Mouse (Mus musculus) cerebellum, postnatal 10 days (tissue): ENCODE data around the gene Tgm1.

Experiments used
- DNase-seq, 2 experiments: peaks; one replicate each; pipeline ENCODE4 v3.0.0; 2021; ENCODE audit warnings: mixed read lengths in 2 of 2

The Tgm1 gene

GRCm38 (mm10) chr14:55723433-55723832 lies 9.7 kb upstream of the Tgm1 start:
- no peak for DNase-seq

GRCm38 (mm10) chr14:55722438-55722945 lies 8.8 kb upstream of the Tgm1 start:
- DNase-seq: no peak

DNA sequence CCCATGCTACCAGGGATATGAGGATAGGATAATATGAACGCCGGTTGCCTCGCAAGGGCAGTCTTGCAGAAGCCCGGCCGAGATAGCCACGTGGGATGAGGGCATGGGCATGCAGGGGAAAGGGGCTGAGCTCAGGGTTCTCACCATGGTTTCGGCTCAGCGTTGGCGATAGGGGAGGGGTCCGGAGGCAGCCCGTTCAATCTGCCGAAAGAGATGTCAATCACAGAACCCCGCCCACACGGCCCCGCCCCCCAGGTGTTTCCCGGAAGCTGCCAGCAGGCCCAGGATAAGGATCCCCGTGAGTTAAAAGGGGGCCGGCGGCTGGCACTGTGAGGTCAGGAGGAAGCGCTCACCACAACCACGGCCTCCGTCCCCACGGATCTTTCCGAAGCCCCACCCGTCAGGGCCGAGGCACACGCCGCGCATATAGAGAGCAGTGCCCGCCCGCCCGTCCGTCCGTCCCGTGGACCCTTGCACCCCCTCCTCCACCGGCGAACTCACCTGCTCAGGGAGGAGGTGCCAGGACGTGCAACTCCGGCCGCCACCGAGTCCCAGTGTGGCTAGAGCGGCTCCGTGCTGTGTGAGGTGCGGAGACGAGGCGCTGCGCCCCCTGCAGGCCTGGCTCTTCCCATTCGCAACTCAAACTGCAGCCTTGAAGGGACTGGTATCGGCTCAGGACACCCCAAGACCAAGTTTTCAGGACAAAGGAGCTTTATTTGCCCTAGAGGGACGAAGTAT lies 8.1 kb upstream of the Tgm1 start, which contains the start of gene Rabggta:
Gene Rabggta, minus strand, starts transcription at position 564 of the 738 bp plus-strand sequence.
- peak; percentile 97 to 98 for DNase-seq

- peak; percentile 25 to 35 for DNase-seq
Measured at GRCm38 (mm10) chr14:55721076-55721475, 7.3 kb upstream of the Tgm1 start.

- DNase-seq: peak in 1 of 2 experiments; percentile 27
Measured at GRCm38 (mm10) chr14:55720666-55721065, 6.9 kb upstream of the Tgm1 start.

DNA sequence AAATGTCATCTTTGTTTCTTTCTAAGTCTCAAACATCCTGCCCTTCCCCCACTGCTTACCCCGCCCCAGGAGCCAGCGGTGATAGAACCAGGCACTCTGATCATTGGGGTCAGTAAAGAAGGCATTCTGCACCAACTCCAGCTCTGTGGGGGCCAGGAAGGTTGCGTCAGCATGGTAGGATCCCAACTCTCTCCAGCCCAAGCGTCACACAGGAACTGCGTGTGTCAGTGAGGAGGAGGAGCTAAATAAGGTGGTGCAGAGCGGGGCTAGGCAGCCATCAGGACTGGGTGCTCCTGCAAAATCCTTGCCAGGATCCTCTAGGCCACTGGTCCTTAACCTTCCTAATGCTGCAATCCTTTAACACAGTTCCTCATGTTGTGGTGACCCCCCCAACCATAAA lies 6.0 kb upstream of the Tgm1 start:
- no peak for DNase-seq

DNA sequence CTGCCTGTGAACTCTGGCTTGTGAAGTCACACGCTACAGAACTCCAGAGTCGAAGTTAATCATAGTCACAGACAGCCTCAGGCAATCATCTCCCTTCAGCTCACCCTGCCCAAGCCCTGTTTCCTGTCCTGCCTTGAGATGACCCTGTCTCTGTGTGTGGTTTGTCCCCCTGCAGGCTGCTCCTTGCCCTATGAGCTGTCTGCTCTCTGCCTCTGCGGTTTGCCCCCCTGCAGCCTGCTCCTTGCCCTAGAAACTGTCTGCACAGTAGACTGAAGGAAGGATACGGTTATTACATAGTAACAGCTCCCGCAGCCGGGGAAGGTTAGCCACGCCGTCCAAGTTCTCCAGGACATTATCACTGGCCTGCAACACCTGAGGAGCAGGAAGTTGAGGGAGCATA lies 3.2 kb upstream of the Tgm1 start:
- DNase-seq: no peak

DNA sequence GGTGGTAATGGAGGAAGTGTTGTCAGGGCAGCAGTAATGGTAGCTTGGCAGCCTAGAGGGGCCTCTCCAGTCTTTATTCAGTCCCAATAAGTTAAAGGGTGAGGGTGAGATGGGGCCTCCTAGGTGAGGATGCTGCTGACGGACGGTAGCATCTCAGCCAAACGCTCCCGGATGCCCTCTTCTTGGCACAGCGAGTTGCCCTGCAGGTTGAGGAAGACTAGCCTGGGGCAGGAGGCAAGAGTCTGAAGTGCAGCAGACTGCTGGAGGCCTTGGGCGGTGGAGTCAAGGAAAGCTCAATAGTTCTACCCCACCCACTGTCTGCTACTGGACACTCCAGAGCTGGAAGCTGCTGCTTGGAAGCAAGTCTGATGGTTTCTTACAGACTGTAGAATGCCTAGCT lies 2.5 kb upstream of the Tgm1 start:
- no peak for DNase-seq

GRCm38 (mm10) chr14:55714893-55715292 lies 1.2 kb upstream of the Tgm1 start:
- no peak for DNase-seq

DNA sequence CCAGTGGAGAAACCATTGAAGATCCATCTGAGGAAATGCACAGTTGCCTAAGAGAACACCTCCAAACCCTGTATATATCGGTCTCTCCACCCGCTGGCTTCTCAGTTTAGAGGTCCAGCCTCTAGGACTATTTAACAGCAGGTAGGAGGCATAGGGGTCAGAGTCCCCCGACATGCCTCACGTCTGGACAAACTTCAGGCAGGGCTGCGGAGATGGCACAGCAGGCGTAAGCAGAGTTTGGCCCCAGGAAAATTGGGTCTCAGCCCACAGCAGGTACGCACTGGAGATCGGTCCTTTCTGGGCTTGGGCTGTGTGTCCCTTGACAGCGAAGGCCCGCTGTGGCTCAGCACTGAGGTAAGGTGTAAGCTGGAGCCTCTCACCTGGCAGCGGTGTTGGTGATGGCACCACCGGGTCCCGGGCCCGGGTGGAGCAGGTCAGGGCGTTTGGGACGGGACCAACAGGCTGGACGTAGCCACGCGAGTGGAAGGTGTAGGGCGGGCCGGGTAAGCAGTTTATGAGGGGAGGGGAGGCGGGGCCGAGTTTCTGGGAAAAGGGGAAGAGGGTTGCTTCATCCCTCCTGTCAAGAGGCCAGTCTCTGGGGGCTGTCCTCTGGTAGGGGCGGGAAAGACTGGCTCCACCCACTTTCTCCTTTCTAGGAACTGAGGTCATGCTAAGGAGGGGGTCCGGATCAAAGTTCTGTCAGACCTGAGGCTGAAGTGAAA lies 558 bp downstream of the Tgm1 start:
- DNase-seq: no peak

- no peak for DNase-seq
Measured at GRCm38 (mm10) chr14:55711786-55712185, 1.9 kb downstream of the Tgm1 start.

- no peak for DNase-seq
Measured at GRCm38 (mm10) chr14:55709509-55709908, 4.2 kb downstream of the Tgm1 start.

DNA sequence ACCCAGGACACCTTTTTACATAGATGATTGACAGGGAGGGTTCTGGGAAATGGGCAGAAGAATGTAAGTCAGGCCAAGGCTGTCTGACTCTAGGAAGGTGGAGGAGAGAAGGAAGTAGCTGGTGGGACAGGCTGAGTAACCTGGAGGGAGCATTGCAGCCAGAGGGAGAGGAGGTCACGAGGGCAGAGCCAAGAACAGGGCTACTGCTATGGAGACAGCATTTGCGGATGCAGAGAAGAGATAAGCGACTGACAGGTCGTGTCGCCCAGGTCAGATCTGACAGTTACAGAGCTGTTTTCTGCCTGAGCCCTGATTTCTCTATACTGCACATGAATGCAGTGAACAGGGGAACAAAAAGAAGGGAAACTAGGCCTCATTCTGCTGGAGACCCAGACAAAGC lies 6.3 kb downstream of the Tgm1 start:
- DNase-seq: no peak

DNA sequence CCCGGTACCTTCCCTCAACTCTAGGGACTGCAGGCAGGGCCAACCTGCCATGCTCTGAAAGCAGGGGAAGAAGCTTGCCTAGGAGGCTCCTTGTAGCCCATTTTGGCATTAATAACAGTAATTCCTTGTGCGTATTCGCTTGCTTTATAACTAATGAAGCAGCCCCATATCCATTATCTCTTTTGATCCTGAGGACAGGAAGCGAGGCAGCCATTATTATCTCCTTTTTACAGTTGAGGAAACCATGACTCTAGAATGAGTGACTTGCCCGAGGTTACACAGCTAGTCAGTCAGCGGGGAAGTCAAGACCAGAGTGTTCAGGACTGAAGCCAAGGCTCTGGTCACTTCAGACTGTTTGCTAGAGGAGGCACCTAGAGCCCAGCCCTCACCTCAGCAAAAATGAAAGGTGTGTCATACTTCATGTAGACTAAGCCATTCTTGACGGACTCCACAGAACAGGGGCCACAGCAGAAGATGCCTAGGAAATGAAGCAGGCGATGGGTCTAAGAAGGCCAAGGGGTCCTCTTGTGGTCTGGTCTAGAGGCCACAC lies 7.6 kb downstream of the Tgm1 start:
- DNase-seq: no peak

DNA sequence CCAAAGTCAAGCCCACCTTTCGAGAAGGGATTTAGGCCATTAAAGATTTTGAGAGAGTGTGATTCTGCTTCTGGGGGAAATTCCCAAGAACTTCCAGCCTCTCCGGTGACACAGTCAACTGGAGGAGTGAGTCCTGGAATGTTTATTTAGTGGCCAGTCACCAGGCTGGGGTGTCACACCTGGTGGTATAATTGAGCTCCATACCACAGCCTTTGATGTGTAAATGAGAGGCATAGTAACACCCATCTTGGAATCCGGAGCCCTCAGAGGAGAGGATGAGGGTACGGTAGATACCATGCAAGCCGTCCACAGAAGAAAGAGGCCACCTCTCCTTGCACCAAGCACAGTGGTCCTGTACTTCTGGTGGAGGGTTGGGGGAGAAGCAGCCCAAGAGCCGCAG lies 11.0 kb downstream of the Tgm1 start:
- DNase-seq: no peak

GRCm38 (mm10) chr14:55701131-55701530 lies 12.6 kb downstream of the Tgm1 start:
- no peak for DNase-seq

GRCm38 (mm10) chr14:55697226-55697625 lies 16.5 kb downstream of the Tgm1 start:
- no peak for DNase-seq

- DNase-seq: no peak
Measured at GRCm38 (mm10) chr14:55689433-55689832, 24.3 kb downstream of the Tgm1 start.

DNA sequence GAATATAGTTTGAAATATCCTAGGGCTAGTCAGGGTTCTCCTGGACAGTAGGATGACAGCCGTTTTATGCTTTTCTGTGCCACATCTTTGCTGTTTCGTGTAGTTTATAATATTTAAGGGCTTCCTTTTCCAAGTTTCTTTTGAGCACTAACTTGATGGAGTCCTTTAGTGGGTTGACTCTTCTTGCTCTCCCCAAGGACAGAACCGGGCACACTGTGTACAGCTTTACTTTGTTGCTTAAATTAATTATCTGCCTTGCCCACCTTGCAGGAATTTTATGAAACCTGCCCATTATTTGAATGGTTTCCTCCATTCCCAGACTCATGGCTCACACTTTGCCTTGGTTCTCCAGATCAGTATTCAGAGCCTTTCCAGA lies 31.6 kb downstream of the Tgm1 start:
- no peak for DNase-seq

DNA sequence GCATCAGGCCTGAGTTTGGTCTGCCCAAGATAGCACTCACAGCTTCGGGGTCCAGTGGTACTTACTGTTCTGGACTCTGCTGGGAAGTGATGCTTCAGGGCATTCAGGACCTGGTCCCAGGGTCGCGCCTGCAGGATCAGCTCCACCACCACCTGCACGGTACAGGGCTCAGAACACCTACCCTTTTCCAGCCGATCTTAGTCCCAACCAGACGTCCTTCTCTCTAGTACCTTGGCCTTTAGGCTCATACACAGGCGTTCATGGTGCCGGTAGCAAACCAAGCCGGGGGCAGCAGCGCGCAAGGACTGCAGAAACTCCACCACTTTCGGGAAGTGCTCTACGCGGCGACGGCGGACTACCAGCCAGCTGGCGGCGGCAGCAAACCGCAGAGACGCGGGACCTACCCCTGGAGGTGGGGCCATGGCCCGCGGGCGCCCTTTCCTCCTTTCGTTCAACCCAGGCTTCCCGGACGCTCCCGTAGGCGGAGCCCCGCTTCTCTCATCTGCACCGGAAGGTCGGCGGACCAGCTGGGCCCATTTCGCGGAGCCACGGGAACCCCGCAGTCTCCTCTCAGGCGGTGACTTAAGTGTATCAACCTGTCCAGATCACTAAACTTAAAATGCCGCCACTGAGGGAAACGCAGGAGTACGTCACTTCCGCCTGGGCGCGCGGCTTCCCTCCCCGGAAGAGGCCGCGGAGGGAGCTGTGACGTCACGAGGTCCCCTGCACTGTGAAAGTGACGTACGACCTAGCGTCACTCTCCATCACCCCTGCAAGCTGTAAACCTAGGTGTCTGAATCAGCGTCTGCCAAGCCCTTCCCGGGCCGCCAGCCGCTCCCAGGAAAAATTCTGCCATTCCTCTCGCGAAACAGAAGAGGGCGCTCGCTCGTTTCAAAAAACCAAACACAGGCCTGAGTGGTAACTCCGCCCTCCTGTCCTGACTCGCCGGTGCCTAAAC lies 32.3 kb downstream of the Tgm1 start, which contains the start of gene Tinf2:
Gene Tinf2, minus strand, starts transcription at position 661 of the 958 bp plus-strand sequence.
- DNase-seq: peak; percentile 98

DNA sequence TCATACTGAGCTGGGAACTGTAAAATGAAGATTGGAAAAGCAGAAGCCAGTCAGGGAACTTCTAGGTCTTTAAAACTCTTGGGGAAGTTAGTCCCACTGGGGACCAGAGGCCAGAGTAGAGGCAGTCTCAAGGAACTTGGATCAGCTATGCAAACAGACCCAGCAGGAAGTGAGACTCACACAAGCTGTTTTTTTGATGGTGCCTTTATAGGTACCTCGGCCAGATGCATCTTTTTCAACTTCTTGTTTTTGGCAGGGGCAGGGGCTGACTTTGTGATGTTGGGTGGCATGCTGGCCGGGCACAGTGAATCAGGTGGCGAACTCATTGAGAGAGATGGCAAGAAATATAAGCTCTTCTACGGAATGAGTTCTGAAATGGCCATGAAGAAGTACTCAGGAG lies 36.1 kb downstream of the Tgm1 start:
- no peak for DNase-seq

DNA sequence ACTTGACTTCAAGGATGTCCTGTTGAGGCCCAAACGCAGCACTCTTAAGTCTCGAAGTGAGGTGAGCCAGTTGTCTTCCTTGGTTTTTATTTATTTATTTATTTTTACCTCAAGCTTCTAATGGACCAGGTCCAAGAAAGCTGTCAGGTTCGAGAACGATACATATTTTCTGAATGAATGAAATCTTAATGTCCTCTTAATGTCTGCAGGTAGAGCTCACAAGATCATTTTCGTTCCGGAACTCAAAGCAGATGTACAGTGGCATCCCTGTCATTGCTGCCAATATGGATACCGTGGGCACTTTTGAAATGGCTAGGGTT lies 41.0 kb downstream of the Tgm1 start:
- DNase-seq: peak in 1 of 2 experiments; percentile 21
